Mouse (Mus musculus): ENCODE measurements at regions not wholly inside any gene's neighbourhood (a gene's known extent, or its start where the extent isn't known, plus 50 kb on each side); places are given as distances from the start of the nearest gene placed in this dataset.

DNA sequence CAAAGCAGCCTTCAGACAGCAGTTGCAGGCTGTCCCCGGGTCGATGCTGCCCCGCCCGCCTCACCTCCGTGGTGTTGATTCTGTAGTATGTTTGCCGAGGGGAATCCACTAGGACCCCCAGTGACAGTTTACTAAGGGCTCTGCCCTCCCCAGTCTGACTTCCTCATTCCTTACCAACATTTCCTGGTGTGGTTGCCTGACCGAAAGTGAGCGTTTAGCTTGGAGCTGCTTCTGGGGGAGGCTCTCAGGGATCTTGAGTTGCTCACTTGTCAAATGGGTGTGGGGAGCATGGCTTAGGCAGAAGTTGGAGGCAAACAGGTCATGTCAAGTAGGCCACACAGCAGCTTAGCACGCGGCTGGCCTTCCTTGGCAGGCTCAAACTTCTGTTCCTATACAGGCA, 66.1 kb upstream of the Runx3 start:
- no peak for TF ChIP-seq CTCF (IDR thresholded peaks at IDR 0.05; ENCODE audit: control insufficient read depth, insufficient read depth, insufficient replicate concordance, low read depth, low read length)
- no peak for TF ChIP-seq POLR2A (IDR thresholded peaks at IDR 0.05; ENCODE audit: control insufficient read depth, low read depth, low read length)

All from testis, adult 2 months (tissue).